Mouse (Mus musculus) erythroblast, embryonic 14.5 days (primary cell): Measurements from ENCODE around the gene Hk2.

Source experiments
- GATA1 ChIP-seq: IDR thresholded peaks from 2 replicates; pipeline ENCODE4 v1.6.1; 2012; ENCODE audit warnings: low read length, inconsistent platforms, mixed read lengths
- TAL1 ChIP-seq: IDR thresholded peaks from 3 replicates; pipeline ENCODE4 v1.6.1; 2012; ENCODE audit warnings: low read length, inconsistent platforms, mixed read lengths

- TF ChIP-seq GATA1: no peak
- no peak for TF ChIP-seq TAL1
Measured at GRCm38 (mm10) chr6:82714841-82715240, 59.4 kb downstream of the Hk2 start.
